Mouse (Mus musculus) cerebellum, adult 18-20 months (tissue): ENCODE measurements at regions not wholly inside any gene's neighbourhood (a gene's known extent, or its start where the extent isn't known, plus 50 kb on each side); places are given as distances from the start of the nearest gene placed in this dataset.

Experiments used
- DNase-seq, 2 experiments: peaks; one replicate each; pipeline ENCODE4 v3.0.0; 2021

DNA sequence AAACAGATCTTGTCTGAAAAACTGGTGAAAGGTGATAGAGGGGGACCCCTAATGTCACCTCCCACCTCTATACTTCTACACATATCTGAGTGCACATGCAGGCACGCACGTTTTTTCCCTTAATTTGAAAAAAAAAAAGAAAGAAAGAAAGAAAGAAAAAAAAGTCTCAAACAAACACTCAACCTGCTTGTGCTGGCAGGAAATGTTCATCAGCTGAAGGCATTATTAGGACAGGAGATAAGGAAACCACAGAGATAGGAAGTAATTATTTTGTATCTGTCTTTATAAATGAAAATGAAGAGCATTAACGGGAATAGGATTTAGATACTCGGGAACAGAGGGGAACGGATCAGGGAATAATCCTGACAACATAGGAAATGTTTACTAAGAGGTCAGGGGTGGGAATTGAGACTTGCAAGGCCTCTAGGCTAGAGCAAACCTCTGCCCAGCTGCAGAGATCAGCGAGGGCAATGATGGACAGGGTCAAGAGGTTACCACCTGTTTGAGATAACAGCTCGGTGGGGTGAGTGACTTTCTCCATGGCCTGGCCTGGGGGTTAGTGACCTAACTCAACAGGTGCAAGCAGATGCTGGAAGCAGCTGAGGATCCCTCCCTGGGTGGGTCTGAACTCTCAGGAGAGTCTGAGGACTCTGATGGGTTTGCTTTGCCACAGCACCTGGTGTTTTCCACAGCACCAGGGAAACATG is 129.7 kb upstream of the Cadm1 start:
- no peak for DNase-seq

DNA sequence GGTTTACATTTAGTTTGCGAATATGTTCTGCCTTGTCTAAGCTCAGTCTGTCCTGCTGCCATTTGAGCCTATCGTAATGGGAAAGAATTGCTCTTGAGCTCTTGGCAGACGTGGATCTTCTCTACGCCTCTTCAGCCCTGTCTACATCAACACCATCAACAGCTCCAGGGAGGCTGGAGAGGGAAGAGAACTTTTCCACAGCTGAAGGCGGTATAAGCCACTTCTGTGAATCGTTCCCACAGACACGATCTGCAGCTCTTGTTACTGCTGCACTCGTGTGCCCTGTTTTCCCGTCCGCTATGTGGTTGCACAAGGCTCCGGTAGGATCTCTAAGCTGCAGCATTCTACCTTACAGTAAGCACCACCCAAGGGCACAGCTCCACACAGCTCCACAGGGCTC is 128.5 kb upstream of the Cadm1 start:
- DNase-seq, result no peak

- no peak for DNase-seq
Measured at GRCm38 (mm10) chr9:47403317-47403716, 126.7 kb upstream of the Cadm1 start.

- no peak for DNase-seq
Measured at GRCm38 (mm10) chr9:47404821-47405220, 125.2 kb upstream of the Cadm1 start.

DNA sequence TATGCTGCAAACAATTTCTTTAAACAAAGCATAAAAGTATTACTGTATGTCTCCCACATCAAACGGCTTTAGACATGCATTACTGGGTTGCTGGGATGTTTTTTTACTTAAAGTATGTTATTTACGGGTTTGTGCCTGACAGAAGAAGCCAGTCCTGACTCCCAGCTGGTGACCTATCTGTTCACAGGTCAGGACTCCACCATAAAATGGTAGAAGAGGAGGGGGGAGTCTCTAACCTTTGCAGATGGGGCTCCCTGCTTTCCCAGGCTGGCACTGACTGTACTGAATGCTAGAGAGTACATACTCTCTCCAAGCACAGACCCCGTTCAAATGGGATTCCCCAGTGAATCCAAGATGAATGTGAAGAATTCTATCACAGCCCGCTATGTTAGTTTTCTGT is 124.4 kb upstream of the Cadm1 start:
- no peak for DNase-seq

DNA sequence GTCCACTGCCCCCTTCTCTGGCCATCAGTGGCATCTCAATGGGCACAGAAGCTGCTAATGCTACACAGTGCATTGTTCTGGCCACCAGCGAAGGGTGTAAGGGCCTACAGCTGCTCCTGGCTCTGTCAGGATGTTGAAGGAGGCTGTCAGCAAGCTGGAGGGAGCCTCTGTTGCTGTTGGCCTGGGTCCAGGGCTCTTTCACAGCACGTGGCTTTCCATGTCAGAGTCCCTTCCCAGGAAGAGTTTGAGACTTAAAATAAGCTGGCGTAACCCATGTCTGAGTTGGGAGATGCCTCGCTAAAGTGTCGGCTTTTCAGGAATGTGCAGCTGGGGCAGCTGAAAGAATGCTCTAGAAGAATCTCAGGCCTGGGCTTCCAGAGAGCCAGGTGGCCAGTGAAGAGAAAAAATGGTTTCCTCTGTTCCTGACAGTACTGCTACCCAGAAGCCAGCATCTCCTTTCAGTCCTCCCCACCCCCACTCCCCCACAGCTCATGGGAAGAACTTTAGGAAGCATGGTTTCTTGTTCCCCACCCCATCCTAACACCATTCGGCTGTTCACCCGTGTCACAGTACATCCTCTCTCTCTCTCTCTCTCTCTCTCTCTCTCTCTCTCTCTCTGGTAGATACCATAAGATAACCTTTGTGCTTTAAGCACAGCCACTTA is 122.8 kb upstream of the Cadm1 start:
- DNase-seq, result no peak

DNA sequence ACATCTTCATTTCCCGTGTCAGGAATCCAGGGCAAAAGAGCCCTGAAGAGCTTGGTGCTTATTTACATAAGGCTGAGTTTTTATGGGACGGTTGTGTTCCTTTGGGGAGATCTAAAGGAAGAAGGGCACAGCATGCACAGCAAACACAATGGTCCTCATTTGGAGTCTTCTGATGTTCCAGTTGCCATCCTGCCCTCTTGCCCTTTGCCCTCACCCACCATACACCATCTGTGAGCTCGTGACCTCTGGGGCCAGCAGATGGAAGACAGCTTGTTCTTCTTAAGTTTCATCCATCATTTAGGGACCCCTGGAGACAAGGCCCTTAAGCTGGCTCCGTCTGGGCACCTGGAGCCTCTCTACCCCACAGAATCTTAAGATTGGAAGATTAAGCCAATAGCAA is 121.9 kb upstream of the Cadm1 start:
- no peak for DNase-seq

DNA sequence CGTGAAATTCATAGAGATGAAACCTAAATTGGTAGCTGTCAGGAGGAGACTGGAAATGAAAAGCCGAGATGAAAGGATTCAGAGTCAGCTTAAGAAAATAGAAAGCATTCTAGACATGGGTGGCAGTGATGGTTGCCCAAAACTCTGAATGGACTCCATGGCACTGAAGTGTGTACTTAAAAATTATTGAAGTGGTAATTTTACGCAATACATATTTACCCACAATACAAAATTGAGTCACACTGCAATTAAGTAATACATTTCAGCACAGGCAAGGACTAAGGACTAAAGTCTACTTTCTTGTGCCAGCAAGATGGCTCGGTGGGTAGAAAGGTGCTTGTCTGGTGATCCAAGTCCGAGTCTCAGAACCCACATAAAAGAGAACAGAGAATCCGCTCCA is 120.4 kb upstream of the Cadm1 start:
- no peak for DNase-seq

GRCm38 (mm10) chr9:47412786-47413185 is 117.2 kb upstream of the Cadm1 start:
- DNase-seq, result no peak

DNA sequence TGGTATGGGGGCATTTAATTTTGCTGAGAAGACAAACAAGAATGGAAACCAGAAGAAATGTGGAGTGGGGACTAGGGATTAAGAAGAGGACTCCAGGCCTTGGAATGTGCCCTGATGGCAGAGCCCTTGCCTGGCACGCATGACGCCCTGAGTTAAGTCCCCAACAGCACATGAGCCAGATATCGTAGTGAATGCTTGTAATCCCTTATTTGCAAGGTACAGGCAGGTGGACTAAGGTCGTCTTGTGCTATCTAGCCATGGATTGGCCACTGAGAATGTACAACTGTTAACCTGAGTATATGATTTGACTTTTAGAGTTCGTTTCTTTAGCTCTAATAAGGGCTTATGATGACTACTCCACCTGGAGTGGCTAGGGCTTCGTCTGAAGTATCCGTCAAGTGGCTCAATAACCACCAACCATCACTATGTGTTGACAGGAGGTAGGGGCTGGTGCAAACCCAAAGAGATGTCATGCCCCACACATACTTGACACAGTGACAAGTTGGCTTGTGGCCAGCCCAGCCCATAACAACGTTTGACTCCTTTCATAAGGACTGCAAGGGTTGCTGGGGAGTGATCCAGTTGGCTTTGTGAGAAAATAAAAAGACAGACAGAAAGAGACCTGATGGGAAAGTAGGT is 115.5 kb upstream of the Cadm1 start:
- no peak for DNase-seq

- DNase-seq, result peak; percentile 62 to 71
Measured at GRCm38 (mm10) chr9:47422151-47422599, 107.8 kb upstream of the Cadm1 start.

GRCm38 (mm10) chr9:47422741-47423461 is 107.1 kb upstream of the Cadm1 start:
- peak; percentile 90 to 92 for DNase-seq

DNA sequence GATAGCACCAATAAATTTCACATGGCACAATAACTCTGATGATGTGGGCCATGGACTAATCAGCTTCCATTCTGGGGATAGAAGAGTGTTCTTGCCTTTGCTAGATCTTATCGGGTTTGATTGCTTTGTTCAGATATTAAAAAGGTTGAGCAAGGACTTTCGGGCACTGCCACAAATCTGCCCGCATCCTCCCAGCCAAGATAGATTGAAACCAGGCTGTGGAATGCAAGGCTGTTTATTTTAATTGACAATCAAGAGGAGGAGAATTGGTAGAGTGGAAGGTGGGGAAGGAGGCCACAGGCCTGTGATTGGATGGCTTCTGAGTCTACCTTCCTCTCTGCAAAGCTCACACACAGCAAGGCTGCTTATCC is 106.5 kb upstream of the Cadm1 start:
- DNase-seq, result no peak

GRCm38 (mm10) chr9:47424191-47424590 is 105.8 kb upstream of the Cadm1 start:
- no peak for DNase-seq

- no peak for DNase-seq
Measured at GRCm38 (mm10) chr9:47426712-47427111, 103.3 kb upstream of the Cadm1 start.

GRCm38 (mm10) chr9:47428710-47429341 is 101.1 kb upstream of the Cadm1 start:
- DNase-seq, result no peak

DNA sequence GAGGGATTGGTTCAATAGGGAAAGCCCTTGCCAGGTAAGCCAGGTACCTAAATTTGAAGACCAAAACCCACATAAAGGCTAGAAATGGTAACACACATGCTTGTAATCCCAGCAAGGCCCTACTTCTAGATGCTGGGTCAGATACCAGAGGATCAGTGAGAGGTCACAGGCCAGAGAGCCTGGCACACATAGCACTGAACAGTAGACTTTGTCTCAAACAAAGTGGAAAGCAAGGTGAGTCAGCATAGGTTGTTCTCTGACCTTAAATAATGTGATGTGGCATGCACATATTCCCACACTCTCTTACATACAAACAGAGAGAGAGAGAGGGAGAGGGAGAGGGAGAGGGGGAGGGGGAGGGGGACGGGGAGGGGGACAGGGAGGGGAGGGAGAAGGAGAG is 100.3 kb upstream of the Cadm1 start:
- no peak for DNase-seq

- no peak for DNase-seq
Measured at GRCm38 (mm10) chr9:47432715-47433114, 97.3 kb upstream of the Cadm1 start.

- DNase-seq, result no peak
Measured at GRCm38 (mm10) chr9:47433185-47433584, 96.8 kb upstream of the Cadm1 start.

GRCm38 (mm10) chr9:47434091-47434490 is 95.9 kb upstream of the Cadm1 start:
- no peak for DNase-seq

- DNase-seq, result no peak
Measured at GRCm38 (mm10) chr9:47438976-47439375, 91.0 kb upstream of the Cadm1 start.

DNA sequence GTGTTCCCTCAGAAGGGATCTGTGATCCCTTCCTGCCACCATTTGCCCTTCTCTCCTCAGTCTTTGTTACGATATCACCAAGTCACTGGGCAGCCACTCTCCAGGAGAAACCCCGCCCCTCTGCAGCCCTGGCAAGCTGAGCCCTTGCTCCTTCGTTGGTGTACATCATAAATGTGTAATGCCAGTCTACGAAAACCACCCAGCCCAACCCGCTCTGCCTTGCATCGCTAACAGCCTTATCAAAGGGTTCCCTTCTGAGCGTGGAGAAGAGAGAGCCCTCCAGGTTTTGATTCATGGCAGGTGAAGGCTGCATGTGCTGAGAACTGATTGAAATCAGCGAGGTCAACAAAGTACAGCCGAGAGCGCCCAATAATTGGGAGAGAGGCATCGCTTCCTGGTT is 90.5 kb upstream of the Cadm1 start:
- DNase-seq, result no peak

DNA sequence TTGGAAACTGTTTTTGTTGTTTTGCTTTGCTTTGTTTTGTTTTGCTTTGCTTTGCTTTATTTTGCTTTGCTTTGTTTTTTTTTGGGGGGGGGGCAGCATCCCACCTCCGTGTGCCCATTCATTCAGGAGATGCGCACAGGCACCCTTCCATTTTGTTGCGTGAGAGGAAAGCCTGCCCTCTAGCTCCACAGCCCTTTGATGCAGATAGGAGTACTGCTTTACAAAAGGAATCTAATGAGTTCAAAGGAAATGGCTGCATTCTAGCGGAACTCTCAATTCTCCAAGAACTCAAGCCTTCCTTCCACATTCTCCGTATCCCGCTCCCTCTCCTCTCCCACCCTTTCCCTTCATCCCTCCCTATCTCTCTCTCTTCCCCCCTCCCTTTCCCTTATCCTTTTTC is 89.8 kb upstream of the Cadm1 start:
- DNase-seq, result peak; percentile 26 to 44
